Mouse (Mus musculus): ENCODE results near the gene Bmp8a. TPM values are rescaled to one million over a fixed set of nuclear protein-coding genes. Genes with fewer than 3 reads are reported as not detected.
A peak's percentile ranks its signal among the peaks of the same experiment; 100 is the strongest.
"Not testable (repeated sequence)": the region's sequence is repeated elsewhere in the genome, so short reads cannot be mapped to it uniquely, and the experiment has no call there.

Gene Bmp8a
- total and polyA plus RNA-seq, 2 experiments from 2014 or later, result 0.15 to 0.90 TPM

DNA sequence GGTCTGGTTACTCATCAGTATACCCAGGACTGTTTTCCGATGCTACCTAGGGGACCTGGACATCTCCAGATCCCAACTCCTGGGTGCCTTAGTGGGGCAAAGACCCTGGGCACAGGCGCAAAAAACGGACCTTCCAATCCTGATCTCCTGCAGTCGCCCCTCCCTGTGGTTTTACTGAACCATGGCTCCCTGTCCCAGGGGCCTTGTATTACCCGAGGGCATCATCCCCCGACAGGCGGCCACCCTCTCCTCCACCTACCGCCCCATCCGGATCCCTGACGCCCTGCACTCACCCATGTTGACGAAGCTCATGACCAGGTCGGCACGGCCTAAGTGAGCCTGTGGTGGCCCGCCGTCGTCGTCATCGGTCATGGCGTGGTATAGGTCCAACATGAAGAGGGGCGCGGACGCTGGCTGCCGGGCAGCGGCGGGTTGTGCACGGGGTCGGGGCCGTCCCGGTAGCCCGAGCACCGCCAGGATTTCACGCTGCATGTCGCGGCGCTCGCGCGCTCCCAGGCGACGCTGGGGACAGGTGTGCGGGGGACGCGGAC, 886 bp downstream of the Bmp8a start:
- Histone ChIP-seq H3K27ac (ENCODE audit: low read depth, low read length) (no peak overlapping the region), H3K36me3 (ENCODE audit: insufficient read depth) (0 out of 2 replicates have a peak, but pooled peaks cover 2% of the 10 kb centered on the region), H3K27me3 (ENCODE audit: insufficient read depth, low read length) (peaks cover 33% of the 10 kb centered on the region), H3K9ac (no peak overlapping the region), H3K4me2 (ENCODE audit: low read depth) (peak overlapping the region; percentile 68), H3K4me1 (ENCODE audit: insufficient read depth) (no peaks in the 10 kb centered on the region), H3K9me3 (ENCODE audit: low read length) (no peaks in the 10 kb centered on the region), H3K4me3 (ENCODE audit: low read depth, low read length) (peak overlapping the region; percentile 45)
- DNase-seq (no peak), ATAC-seq (peak; percentile 19)
- no peak for TF ChIP-seq CTCF (IDR thresholded peaks at IDR 0.05; ENCODE audit: low read depth)
- 2% methylated on average over 43 of the region's 43 CpGs for WGBS

DNA sequence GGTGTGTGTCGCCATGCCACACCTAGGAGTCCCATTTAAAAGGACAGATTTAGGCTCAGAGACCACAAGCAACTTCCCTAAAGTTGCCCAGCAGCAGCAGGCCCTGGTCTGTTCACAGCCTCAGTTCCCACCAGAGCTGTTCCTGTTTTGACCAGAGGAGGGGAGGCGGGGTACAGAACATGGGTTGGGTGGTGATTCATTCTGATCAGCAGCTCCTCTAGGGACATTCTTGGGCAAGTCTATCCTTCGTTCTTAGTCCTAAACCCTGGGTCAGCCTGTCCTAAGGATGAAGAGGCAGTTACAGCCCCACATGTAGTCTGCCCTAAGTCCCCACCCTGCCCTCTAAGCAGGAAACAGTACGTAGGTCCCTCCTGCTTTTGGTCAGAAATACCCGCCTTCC, 2.8 kb downstream of the Bmp8a start:
- H3K9me3 ChIP-seq (ENCODE audit: low read length), result no peaks in the 10 kb centered on the region
- H3K27me3 ChIP-seq (ENCODE audit: insufficient read depth, low read length), result peaks cover 33% of the 10 kb centered on the region
- no peaks in the 10 kb centered on the region for H3K36me3 ChIP-seq (ENCODE audit: insufficient read depth)
- WGBS, result 68% methylated on average over 5 of the region's 5 CpGs
- no peak overlapping the region for H3K9ac ChIP-seq
- ATAC-seq (no peak), DNase-seq (no peak)
- no peak overlapping the region for H3K27ac ChIP-seq (ENCODE audit: low read depth, low read length)
- no peak overlapping the region for H3K4me2 ChIP-seq (ENCODE audit: low read depth)
- no peaks in the 10 kb centered on the region for H3K4me1 ChIP-seq (ENCODE audit: insufficient read depth)
- H3K4me3 ChIP-seq (ENCODE audit: low read depth, low read length), result no peak overlapping the region
- TF ChIP-seq CTCF (IDR thresholded peaks at IDR 0.05; ENCODE audit: low read depth), result no peak

DNA sequence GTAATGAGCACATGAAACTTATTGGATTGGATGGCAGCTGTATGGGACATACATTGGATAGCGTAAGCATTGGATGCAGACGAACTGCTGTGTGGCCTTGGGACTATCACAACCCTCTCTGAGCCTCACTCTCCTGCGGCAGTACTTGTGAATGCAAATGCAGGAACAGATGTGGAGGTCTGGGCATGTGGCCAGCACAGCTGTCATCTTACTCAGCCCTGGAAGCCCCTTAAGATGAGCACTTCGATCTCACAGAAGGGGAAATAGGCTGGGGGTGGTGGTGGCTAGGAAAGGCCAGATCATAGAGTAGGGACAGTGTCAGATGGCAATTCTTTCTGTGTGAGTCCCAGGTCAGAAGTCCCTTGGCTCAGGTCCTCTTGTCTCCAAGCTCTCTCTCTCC, 5.4 kb downstream of the Bmp8a start:
- Histone ChIP-seq H3K9ac (no peak overlapping the region), H3K9me3 (ENCODE audit: low read length) (no peaks in the 10 kb centered on the region), H3K4me1 (ENCODE audit: insufficient read depth) (no peaks in the 10 kb centered on the region), H3K4me3 (ENCODE audit: low read depth, low read length) (no peak overlapping the region), H3K27ac (ENCODE audit: low read depth, low read length) (no peak overlapping the region), H3K27me3 (ENCODE audit: insufficient read depth, low read length) (peaks cover 18% of the 10 kb centered on the region), H3K4me2 (ENCODE audit: low read depth) (no peak overlapping the region), H3K36me3 (ENCODE audit: insufficient read depth) (no peaks in the 10 kb centered on the region)
- ATAC-seq, result no peak
- no peak for DNase-seq
- WGBS, result 69% methylated on average over 4 of the region's 4 CpGs
- no peak for TF ChIP-seq CTCF (IDR thresholded peaks at IDR 0.05; ENCODE audit: low read depth)

DNA sequence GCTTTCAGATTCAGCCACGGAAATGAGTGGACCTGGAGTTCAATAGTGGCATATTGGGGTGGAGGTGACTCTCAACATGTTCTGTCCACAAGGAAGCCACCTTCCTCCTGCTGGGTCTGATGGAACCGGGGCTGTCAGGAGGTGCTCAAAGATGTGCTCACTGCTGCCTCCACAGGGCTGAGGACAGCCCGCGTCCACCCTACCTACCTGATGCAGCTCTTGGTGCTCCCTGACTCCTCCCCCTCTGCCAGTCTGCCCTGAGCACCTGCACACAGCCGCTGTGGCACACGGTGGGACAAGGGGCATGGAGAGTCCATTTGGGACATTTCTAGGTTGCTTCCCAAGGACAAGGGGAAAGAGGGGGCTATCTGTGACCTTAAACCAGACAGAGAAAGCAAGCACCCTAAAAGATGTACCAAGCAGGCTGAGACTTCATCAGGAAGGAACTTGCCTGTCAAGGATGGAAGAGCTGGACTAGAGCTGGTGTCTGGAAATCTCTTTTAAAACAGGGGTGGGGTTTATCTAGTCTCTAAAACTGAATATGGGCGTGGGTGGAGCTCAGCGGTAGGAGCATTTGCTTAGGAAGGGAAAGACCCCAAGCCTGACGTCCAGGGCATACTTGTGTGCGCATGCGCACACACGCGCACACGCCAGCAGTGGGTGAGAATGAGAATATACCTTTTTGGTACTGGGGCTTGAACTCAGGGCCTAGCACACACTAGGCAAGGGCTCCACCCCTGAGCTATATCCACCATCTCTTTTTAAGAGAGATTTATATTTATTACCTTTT, 7.1 kb downstream of the Bmp8a start:
- no peaks in the 10 kb centered on the region for H3K9me3 ChIP-seq (ENCODE audit: low read length)
- H3K27me3 ChIP-seq (ENCODE audit: insufficient read depth, low read length), result peaks cover under 1% of the 10 kb centered on the region; the same call in 1 of the 2 replicates
- TF ChIP-seq CTCF (IDR thresholded peaks at IDR 0.05; ENCODE audit: low read depth), result no peak
- ATAC-seq, result no peak
- no peaks in the 10 kb centered on the region for H3K36me3 ChIP-seq (ENCODE audit: insufficient read depth)
- no peak overlapping the region for H3K9ac ChIP-seq
- H3K27ac ChIP-seq (ENCODE audit: low read depth, low read length), result no peak overlapping the region
- no peak for DNase-seq
- WGBS, result 70% methylated on average over 14 of the region's 14 CpGs
- no peaks in the 10 kb centered on the region for H3K4me1 ChIP-seq (ENCODE audit: insufficient read depth)
- H3K4me3 ChIP-seq (ENCODE audit: low read depth, low read length), result no peak overlapping the region
- H3K4me2 ChIP-seq (ENCODE audit: low read depth), result no peak overlapping the region

DNA sequence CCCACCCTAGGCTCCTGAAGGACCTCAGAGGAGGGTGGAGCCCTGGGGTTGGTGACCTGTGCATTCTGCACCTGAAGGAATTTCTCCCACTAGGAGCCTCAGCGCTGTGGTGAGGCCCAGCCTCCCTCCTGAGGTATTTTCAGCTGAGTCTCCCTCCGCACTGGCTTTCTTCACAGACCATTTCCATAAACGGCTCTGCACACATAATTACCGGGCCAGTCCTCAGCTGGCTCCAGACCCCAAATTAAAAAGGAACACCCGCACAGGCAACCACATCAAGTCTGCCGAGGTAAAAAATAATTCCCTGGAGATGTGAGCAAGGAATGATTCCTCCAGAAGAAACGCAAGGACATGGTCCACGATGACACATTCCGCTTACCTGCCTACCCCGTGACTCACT, 7.8 kb downstream of the Bmp8a start:
- H3K36me3 ChIP-seq (ENCODE audit: insufficient read depth), result not testable (repeated sequence)

DNA sequence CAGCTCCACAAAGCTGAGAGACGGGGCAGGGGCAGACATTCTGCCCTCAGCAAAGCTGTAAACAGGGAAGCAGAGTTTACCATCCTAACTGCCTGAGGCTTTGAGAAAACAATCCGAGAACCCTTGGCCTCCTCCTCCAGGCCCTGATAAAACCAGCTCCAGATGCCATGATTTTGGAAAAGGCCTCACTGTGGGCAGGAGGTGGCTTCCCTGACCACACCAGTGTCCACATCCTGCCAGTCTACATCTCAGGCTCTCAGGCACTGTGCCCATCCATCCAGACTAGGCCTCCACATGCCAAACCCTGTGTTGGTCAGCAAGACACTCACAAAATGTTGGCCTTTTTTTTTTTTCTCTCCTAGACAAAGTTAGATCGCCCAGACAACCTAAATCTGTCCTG, 8.9 kb downstream of the Bmp8a start:
- no peak overlapping the region for H3K27ac ChIP-seq (ENCODE audit: low read depth, low read length)
- no peaks in the 10 kb centered on the region for H3K9me3 ChIP-seq (ENCODE audit: low read length)
- H3K27me3 ChIP-seq (ENCODE audit: insufficient read depth, low read length), result no peaks in the 10 kb centered on the region
- no peak overlapping the region for H3K9ac ChIP-seq
- no peaks in the 10 kb centered on the region for H3K36me3 ChIP-seq (ENCODE audit: insufficient read depth)
- ATAC-seq (no peak), DNase-seq (no peak)
- TF ChIP-seq CTCF (IDR thresholded peaks at IDR 0.05; ENCODE audit: low read depth), result no peak
- H3K4me1 ChIP-seq (ENCODE audit: insufficient read depth), result no peaks in the 10 kb centered on the region
- 77% methylated on average over 3 of the region's 3 CpGs for WGBS
- H3K4me3 ChIP-seq (ENCODE audit: low read depth, low read length), result no peak overlapping the region
- no peak overlapping the region for H3K4me2 ChIP-seq (ENCODE audit: low read depth)

More for the DNA sequence above, 7.8 kb downstream of the Bmp8a start:
- not testable (repeated sequence) for H3K4me3 ChIP-seq (ENCODE audit: low read depth, low read length); H3K27me3 ChIP-seq (ENCODE audit: insufficient read depth, low read length); H3K4me2 ChIP-seq (ENCODE audit: low read depth); H3K9ac ChIP-seq; ATAC-seq; H3K9me3 ChIP-seq (ENCODE audit: low read length); DNase-seq; H3K27ac ChIP-seq (ENCODE audit: low read depth, low read length); H3K4me1 ChIP-seq (ENCODE audit: insufficient read depth)
- 84% methylated on average over 10 of the region's 10 CpGs for WGBS

DNA sequence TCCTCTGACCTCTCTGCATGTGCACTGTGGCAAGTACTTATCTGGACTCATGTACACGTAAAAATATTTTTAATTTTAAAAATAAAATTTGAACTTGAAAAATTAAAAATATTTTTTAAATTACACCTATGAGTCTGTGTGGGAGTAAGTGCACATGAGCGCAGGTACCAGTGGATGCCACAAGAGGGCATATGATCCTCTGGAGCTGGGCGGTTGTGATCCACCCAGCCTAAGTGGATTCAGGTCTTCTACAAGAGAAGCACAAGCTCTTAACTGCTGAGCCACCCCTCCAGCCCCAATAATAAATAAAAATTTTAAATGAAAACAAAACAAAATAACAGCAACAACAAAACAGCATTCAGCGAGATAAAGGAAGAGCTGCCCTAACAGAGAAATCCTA, 9.9 kb downstream of the Bmp8a start:
- H3K36me3 ChIP-seq (ENCODE audit: insufficient read depth), result no peaks in the 10 kb centered on the region
- H3K4me3 ChIP-seq (ENCODE audit: low read depth, low read length), result no peak overlapping the region
- ATAC-seq (no peak), DNase-seq (no peak)
- no peaks in the 10 kb centered on the region for H3K27me3 ChIP-seq (ENCODE audit: insufficient read depth, low read length)
- no peaks in the 10 kb centered on the region for H3K4me1 ChIP-seq (ENCODE audit: insufficient read depth)
- H3K27ac ChIP-seq (ENCODE audit: low read depth, low read length), result no peak overlapping the region
- no peaks in the 10 kb centered on the region for H3K9me3 ChIP-seq (ENCODE audit: low read length)
- no peak overlapping the region for H3K9ac ChIP-seq
- no peak overlapping the region for H3K4me2 ChIP-seq (ENCODE audit: low read depth)
- TF ChIP-seq CTCF (IDR thresholded peaks at IDR 0.05; ENCODE audit: low read depth), result no peak
- WGBS, result 97% methylated on average over 4 of the region's 4 CpGs

DNA sequence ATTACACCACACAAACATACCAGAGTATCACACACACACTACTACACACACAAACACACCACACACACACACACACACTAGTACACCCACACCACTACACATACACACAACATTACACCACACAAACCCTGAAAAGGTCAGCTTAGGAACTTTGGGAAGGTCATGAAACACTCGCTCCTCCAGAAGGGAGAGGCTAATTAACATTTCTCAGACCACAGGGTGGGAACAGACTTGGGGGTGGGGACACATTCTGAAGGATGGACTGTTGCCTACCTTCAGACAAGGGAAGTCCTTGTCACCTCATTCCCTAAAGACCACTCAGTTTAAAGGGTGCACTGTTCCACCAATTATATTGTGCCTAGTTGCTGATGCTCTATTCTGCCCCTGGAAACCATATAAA, 11.1 kb downstream of the Bmp8a start:
- DNase-seq; H3K27me3 ChIP-seq (ENCODE audit: insufficient read depth, low read length); H3K4me3 ChIP-seq (ENCODE audit: low read depth, low read length); H3K4me2 ChIP-seq (ENCODE audit: low read depth); H3K9me3 ChIP-seq (ENCODE audit: low read length); H3K4me1 ChIP-seq (ENCODE audit: insufficient read depth); H3K36me3 ChIP-seq (ENCODE audit: insufficient read depth); H3K27ac ChIP-seq (ENCODE audit: low read depth, low read length); ATAC-seq; H3K9ac ChIP-seq: not testable (repeated sequence)
- 88% methylated on average over 1 of the region's 1 CpGs for WGBS
